Mouse (Mus musculus) ES-E14 (cell line): ENCODE measurements around the gene Olfr652. TPM values are rescaled to one million over a fixed set of nuclear protein-coding genes. Genes with fewer than 3 reads are reported as not detected.

Experiments used
- DNase-seq: peaks from one replicate; pipeline ENCODE4 v3.0.0-alpha.2; 2013; ENCODE audit warnings: low read depth, low spot score
- H3K27ac ChIP-seq: 2 replicates; pipeline ENCODE4 v1.5.1; 2012; ENCODE audit warnings: low read depth, mild to moderate bottlenecking, low read length, moderate library complexity, mixed read lengths; ENCODE audit not compliant: poor library complexity, insufficient read depth, severe bottlenecking
- H3K36me3 ChIP-seq: 2 replicates; pipeline ENCODE4 v1.6.1; 2012; ENCODE audit warnings: mild to moderate bottlenecking, low read length, moderate library complexity, mixed read lengths; ENCODE audit not compliant: control insufficient read depth, poor library complexity, insufficient read depth, severe bottlenecking
- H3K4me1 ChIP-seq, 2 experiments: fragments of 150-350 bp in 1 of 2; sonication (generic) in 1 of 2; 2 replicates each; pipeline ENCODE4 v1.6.1; 2012; ENCODE audit warnings: low read length in 2 of 2, mild to moderate bottlenecking in 1 of 2, mixed read lengths in 1 of 2; ENCODE audit not compliant: control insufficient read depth in 2 of 2, insufficient read depth in 2 of 2, poor library complexity in 1 of 2
- H3K4me3 ChIP-seq, 2 experiments: fragments of 150-350 bp in 1 of 2; sonication (generic) in 1 of 2; 2 replicates each; pipeline ENCODE4 v1.5.1; 2012; ENCODE audit warnings: low read length in 2 of 2, low read depth in 1 of 2, mild to moderate bottlenecking in 1 of 2, mixed read lengths in 1 of 2; ENCODE audit not compliant: insufficient read depth in 1 of 2, poor library complexity in 1 of 2, severe bottlenecking in 1 of 2
- H3K9ac ChIP-seq: 2 replicates; pipeline ENCODE4 v1.6.1; 2012; ENCODE audit warnings: low read depth, mild to moderate bottlenecking, low read length, mixed read lengths; ENCODE audit not compliant: poor library complexity, insufficient read depth, severe bottlenecking
- H3K9me3 ChIP-seq: fragments of 150-350 bp; sonication (generic); 2 replicates; pipeline ENCODE4 v1.6.1; 2012; ENCODE audit warnings: low read depth, mild to moderate bottlenecking, low read length; ENCODE audit not compliant: control insufficient read depth, insufficient read depth
- CHD2 ChIP-seq: IDR thresholded peaks from 2 replicates; pipeline ENCODE4 v1.6.1; 2014; ENCODE audit warnings: mild to moderate bottlenecking, low read depth, low read length, inconsistent platforms
- HCFC1 ChIP-seq: IDR thresholded peaks from 2 replicates; pipeline ENCODE4 v1.6.1; 2012; ENCODE audit warnings: low read length, inconsistent platforms, borderline replicate concordance; ENCODE audit not compliant: insufficient read depth
- MAFK ChIP-seq: IDR thresholded peaks from 2 replicates; pipeline ENCODE4 v1.6.1; 2014; ENCODE audit warnings: mild to moderate bottlenecking, low read depth, low read length, inconsistent platforms; ENCODE audit not compliant: insufficient read depth
- ZC3H11A ChIP-seq: IDR thresholded peaks from 2 replicates; pipeline ENCODE4 v1.6.1; 2012; ENCODE audit warnings: low read depth, mild to moderate bottlenecking, inconsistent platforms, low read length, borderline replicate concordance
- ZNF384 ChIP-seq: IDR thresholded peaks from 2 replicates; pipeline ENCODE4 v1.6.1; 2012; ENCODE audit warnings: low read depth, low read length, inconsistent platforms
- in situ Hi-C, 2 experiments: fragments of 600-800 bp; cut with MboI; formaldehyde crosslinking; loops; one replicate each; pipeline ENCODE4 v1.15.1; 2025; ENCODE audit warnings: low sequenced_read_pairs in 2 of 2, inconsistent platforms in 1 of 2; ENCODE audit not compliant: unreplicated experiment in 2 of 2
- total RNA-seq: library from RNA; depleted of rRNA; stranded (reverse); fragments of 300-350 nt; gene quantifications from 2 replicates; pipeline ENCODE4 v1.2.3, GENCODE M21; 2012; rRNA removed

Olfr652 gene
- not detected in 2 replicates for total RNA-seq

- TF ChIP-seq MAFK (no peak), ZNF384 (no peak), CHD2 (no peak), ZC3H11A (no peak), HCFC1 (no peak)
- no peak within 1 kb of the TSS for H3K27ac ChIP-seq
- H3K4me1 ChIP-seq: no peaks in the 10 kb centered on the region
- H3K9ac ChIP-seq: no peak within 1 kb of the TSS
- in situ Hi-C loops: no loop called here
- no peaks in the 10 kb centered on the region for H3K36me3 ChIP-seq
- no peaks in the 10 kb centered on the region for H3K9me3 ChIP-seq
- no peak for DNase-seq
- H3K4me3 ChIP-seq: no peak within 1 kb of the TSS
Measured at GRCm38 (mm10) chr7:104560601-104561000, at the start of gene Olfr652. Gene Olfr652 (plus strand): TSS chr7:104560901.

- no peak within 1 kb of the TSS for H3K4me3 ChIP-seq
- no peak for DNase-seq
- no peaks in the 10 kb centered on the region for H3K4me1 ChIP-seq
- TF ChIP-seq MAFK (no peak), ZNF384 (no peak)
- no peaks in the 10 kb centered on the region for H3K36me3 ChIP-seq
- in situ Hi-C loops: no loop called here
- H3K27ac ChIP-seq: no peak within 1 kb of the TSS
- no peak within 1 kb of the TSS for H3K9ac ChIP-seq
- H3K9me3 ChIP-seq: no peaks in the 10 kb centered on the region
Measured at GRCm38 (mm10) chr7:104549833-104550232, 10.9 kb upstream of the Olfr652 start, which contains the start of gene Olfr651. Gene Olfr651 (plus strand): TSS chr7:104550133.

DNA sequence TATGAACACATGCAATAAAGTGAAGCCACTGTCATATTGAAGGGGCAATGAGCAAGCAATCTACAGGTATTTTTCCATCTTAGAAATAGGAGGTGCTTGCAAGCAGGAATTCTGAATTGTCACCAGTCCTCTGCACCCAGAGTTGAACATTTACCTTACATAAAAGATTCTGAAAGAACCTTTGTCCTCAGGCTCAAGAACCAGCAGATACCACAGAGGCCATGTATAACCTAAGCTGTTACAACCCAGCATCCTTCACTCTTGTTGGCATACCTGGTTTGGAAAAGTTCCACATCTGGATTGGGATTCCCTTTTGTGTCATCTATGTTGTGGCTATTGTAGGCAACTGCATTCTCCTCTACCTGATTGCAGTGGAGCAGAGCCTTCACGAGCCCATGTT lies 8.0 kb upstream of the Olfr652 start:
- DNase-seq: no peak
- no peaks in the 10 kb centered on the region for H3K36me3 ChIP-seq
- no peaks in the 10 kb centered on the region for H3K4me1 ChIP-seq
- H3K27ac ChIP-seq: no peak overlapping the region
- no peak overlapping the region for H3K9ac ChIP-seq
- in situ Hi-C loops: no loop called here
- TF ChIP-seq ZC3H11A (no peak), HCFC1 (no peak), CHD2 (no peak), ZNF384 (no peak), MAFK (no peak)
- no peaks in the 10 kb centered on the region for H3K9me3 ChIP-seq
- no peak overlapping the region for H3K4me3 ChIP-seq

- H3K36me3 ChIP-seq: no peaks in the 10 kb centered on the region
- H3K9ac ChIP-seq: no peak within 1 kb of the TSS
- in situ Hi-C loops: no loop called here
- no peak within 1 kb of the TSS for H3K27ac ChIP-seq
- H3K4me3 ChIP-seq: no peak within 1 kb of the TSS
- H3K4me1 ChIP-seq: no peaks in the 10 kb centered on the region
- no peaks in the 10 kb centered on the region for H3K9me3 ChIP-seq
- no peak for DNase-seq
- TF ChIP-seq MAFK: no peak
- no peak for TF ChIP-seq ZC3H11A
- no peak for TF ChIP-seq ZNF384
- TF ChIP-seq CHD2: no peak
- no peak for TF ChIP-seq HCFC1
Measured at GRCm38 (mm10) chr7:104577014-104577413, 16.3 kb downstream of the Olfr652 start, which contains the start of gene Olfr653. Gene Olfr653 (plus strand): TSS chr7:104577314.

DNA sequence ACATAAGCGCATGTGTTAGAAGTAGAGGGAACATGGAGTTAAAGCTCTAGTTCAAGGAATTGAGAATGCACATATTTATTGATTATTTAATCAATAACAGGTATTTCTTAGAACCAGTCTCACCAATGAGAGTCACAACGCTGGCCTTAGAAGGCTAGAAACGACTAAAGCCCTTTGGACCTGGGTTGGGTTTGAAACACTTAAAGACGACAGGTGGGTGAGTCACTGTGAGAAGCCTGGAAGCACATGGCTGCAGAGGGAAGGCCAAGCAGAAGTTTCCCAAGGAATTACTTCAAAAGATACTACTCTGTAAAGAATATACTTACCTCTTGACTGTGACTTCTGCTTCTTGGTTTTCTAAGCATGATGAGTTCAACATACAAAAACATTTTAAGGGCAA lies 20.1 kb downstream of the Olfr652 start:
- Histone ChIP-seq H3K36me3 (no peaks in the 10 kb centered on the region), H3K4me1 (no peaks in the 10 kb centered on the region), H3K27ac (no peak overlapping the region), H3K9ac (no peak overlapping the region), H3K4me3 (no peak overlapping the region), H3K9me3 (no peaks in the 10 kb centered on the region)
- in situ Hi-C loops: no loop called here
- DNase-seq: no peak
- TF ChIP-seq MAFK: no peak
- TF ChIP-seq HCFC1: no peak
- no peak for TF ChIP-seq CHD2
- no peak for TF ChIP-seq ZC3H11A
- TF ChIP-seq ZNF384: no peak
